Mouse (Mus musculus): ENCODE measurements around the gene Pla2g2d.
A peak's percentile ranks its signal among the peaks of the same experiment; 100 is the strongest.
"Not testable (repeated sequence)": the region's sequence is repeated elsewhere in the genome, so short reads cannot be mapped to it uniquely, and the experiment has no call there.

Pla2g2d gene

GRCm38 (mm10) chr4:138782098-138782497 lies 6.6 kb downstream of the Pla2g2d start:
- peak; percentile 19 for DNase-seq (ENCODE audit: low read depth)

- DNase-seq (ENCODE audit: low read depth) = peak; percentile 10
Observed at GRCm38 (mm10) chr4:138785721-138786120, 10.2 kb downstream of the Pla2g2d start.

GRCm38 (mm10) chr4:138786141-138786540 lies 10.6 kb downstream of the Pla2g2d start:
- DNase-seq (ENCODE audit: low read depth) = peak; percentile 18

GRCm38 (mm10) chr4:138788381-138788780 lies 12.8 kb downstream of the Pla2g2d start:
- no peak for DNase-seq (ENCODE audit: low read depth)

- DNase-seq (ENCODE audit: low read depth) = no peak
Observed at GRCm38 (mm10) chr4:138791452-138791851, 15.9 kb downstream of the Pla2g2d start.

- DNase-seq (ENCODE audit: low read depth) = peak; percentile 29
Observed at GRCm38 (mm10) chr4:138792599-138792998, 17.1 kb downstream of the Pla2g2d start.

- DNase-seq (ENCODE audit: low read depth) = peak; percentile 60
Observed at GRCm38 (mm10) chr4:138793276-138793675, 17.7 kb downstream of the Pla2g2d start.

GRCm38 (mm10) chr4:138794344-138794743 lies 18.8 kb downstream of the Pla2g2d start:
- DNase-seq (ENCODE audit: low read depth) = no peak

- DNase-seq (ENCODE audit: low read depth) = no peak
Observed at GRCm38 (mm10) chr4:138796513-138797216, 21.1 kb downstream of the Pla2g2d start.

- no peak for DNase-seq (ENCODE audit: low read depth)
Observed at GRCm38 (mm10) chr4:138797217-138797570, 21.7 kb downstream of the Pla2g2d start.

- no peak for DNase-seq (ENCODE audit: low read depth)
Observed at GRCm38 (mm10) chr4:138800134-138800744, 24.7 kb downstream of the Pla2g2d start.

GRCm38 (mm10) chr4:138801631-138802030 lies 26.1 kb downstream of the Pla2g2d start:
- DNase-seq (ENCODE audit: low read depth) = no peak

GRCm38 (mm10) chr4:138802917-138803316 lies 27.4 kb downstream of the Pla2g2d start:
- no peak for DNase-seq (ENCODE audit: low read depth)

GRCm38 (mm10) chr4:138805248-138805647 lies 29.7 kb downstream of the Pla2g2d start:
- no peak for DNase-seq (ENCODE audit: low read depth)

- DNase-seq (ENCODE audit: low read depth) = no peak
Observed at GRCm38 (mm10) chr4:138806160-138806559, 30.6 kb downstream of the Pla2g2d start.

GRCm38 (mm10) chr4:138806920-138807541 lies 31.5 kb downstream of the Pla2g2d start:
- peak; percentile 90 for DNase-seq (ENCODE audit: low read depth)

- no peak for DNase-seq (ENCODE audit: low read depth)
Observed at GRCm38 (mm10) chr4:138816166-138816565, 40.6 kb downstream of the Pla2g2d start.

- peak; percentile 77 for DNase-seq (ENCODE audit: low read depth)
Observed at GRCm38 (mm10) chr4:138817736-138818135, 42.2 kb downstream of the Pla2g2d start.

GRCm38 (mm10) chr4:138819101-138819500 lies 43.6 kb downstream of the Pla2g2d start:
- DNase-seq (ENCODE audit: low read depth) = no peak

- DNase-seq (ENCODE audit: low read depth) = no peak
Observed at GRCm38 (mm10) chr4:138821036-138821435, 45.5 kb downstream of the Pla2g2d start.

GRCm38 (mm10) chr4:138824161-138824560 lies 48.6 kb downstream of the Pla2g2d start:
- not testable (repeated sequence) for DNase-seq (ENCODE audit: low read depth)

GRCm38 (mm10) chr4:138824660-138825059 lies 49.1 kb downstream of the Pla2g2d start:
- peak; percentile 66 for DNase-seq (ENCODE audit: low read depth)

Measured in 416B (cell line).